Mouse (Mus musculus): ENCODE results near the gene Olfr1276. TPM values are rescaled to one million over a fixed set of nuclear protein-coding genes. Genes with fewer than 3 reads are reported as not detected.

Gene Olfr1276
- polyA plus RNA-seq (2011; ENCODE audit: insufficient read depth, insufficient read length, low replicate concordance, missing spikeins): not detected in 2 replicates

- TF ChIP-seq POLR2A (IDR thresholded peaks at IDR 0.05; ENCODE audit: borderline replicate concordance, control insufficient read depth, low read depth, low read length) (no peak), CTCF (IDR thresholded peaks at IDR 0.05; ENCODE audit: control insufficient read depth, insufficient read depth, low read length) (no peak)
- Histone ChIP-seq H3K4me3 (replicated peaks; ENCODE audit: control insufficient read depth, low read depth, low read length) (no peak within 1 kb of the TSS), H3K27ac (ENCODE audit: control insufficient read depth, insufficient read depth, low read depth, low read length, poor library complexity) (no peak within 1 kb of the TSS), H3K4me1 (ENCODE audit: control insufficient read depth, insufficient read depth, low read length) (no peaks in the 10 kb centered on the region)
Measured at GRCm38 (mm10) chr2:111254216-111254615, at the start of gene Olfr1276. Olfr1276 (plus strand) TSS chr2:111254516.

GRCm38 (mm10) chr2:111229502-111229901, 24.8 kb upstream of the Olfr1276 start, which contains the start of gene 4930430A15Rik:
4930430A15Rik (minus strand) TSS chr2:111229602.
- TF ChIP-seq POLR2A (IDR thresholded peaks at IDR 0.05; ENCODE audit: borderline replicate concordance, control insufficient read depth, low read depth, low read length) (no peak), CTCF (IDR thresholded peaks at IDR 0.05; ENCODE audit: control insufficient read depth, insufficient read depth, low read length) (no peak)
- no peaks in the 10 kb centered on the region for H3K4me1 ChIP-seq (ENCODE audit: control insufficient read depth, insufficient read depth, low read length)
- H3K27ac ChIP-seq (ENCODE audit: control insufficient read depth, insufficient read depth, low read depth, low read length, poor library complexity): no peak within 1 kb of the TSS
- 77% methylated on average over 6 of the region's 6 CpGs for WGBS
- no peak within 1 kb of the TSS for H3K4me3 ChIP-seq (replicated peaks; ENCODE audit: control insufficient read depth, low read depth, low read length)

GRCm38 (mm10) chr2:111235186-111235585, 19.1 kb upstream of the Olfr1276 start, which contains the start of gene Olfr1275:
Olfr1275 (minus strand) TSS chr2:111235286.
- Histone ChIP-seq H3K4me1 (ENCODE audit: control insufficient read depth, insufficient read depth, low read length) (no peaks in the 10 kb centered on the region), H3K4me3 (replicated peaks; ENCODE audit: control insufficient read depth, low read depth, low read length) (no peak within 1 kb of the TSS), H3K27ac (ENCODE audit: control insufficient read depth, insufficient read depth, low read depth, low read length, poor library complexity) (no peak within 1 kb of the TSS)
- TF ChIP-seq POLR2A (IDR thresholded peaks at IDR 0.05; ENCODE audit: borderline replicate concordance, control insufficient read depth, low read depth, low read length) (no peak), CTCF (IDR thresholded peaks at IDR 0.05; ENCODE audit: control insufficient read depth, insufficient read depth, low read length) (no peak)
- 57% methylated on average over 1 of the region's 1 CpGs for WGBS

GRCm38 (mm10) chr2:111274006-111274405, 19.7 kb downstream of the Olfr1276 start, which contains the start of gene Olfr1277:
Olfr1277 (minus strand) TSS chr2:111274106.
- 67% methylated on average over 2 of the region's 2 CpGs for WGBS
- no peaks in the 10 kb centered on the region for H3K4me1 ChIP-seq (ENCODE audit: control insufficient read depth, insufficient read depth, low read length)
- H3K4me3 ChIP-seq (replicated peaks; ENCODE audit: control insufficient read depth, low read depth, low read length): no peak within 1 kb of the TSS
- no peak within 1 kb of the TSS for H3K27ac ChIP-seq (ENCODE audit: control insufficient read depth, insufficient read depth, low read depth, low read length, poor library complexity)
- no peak for TF ChIP-seq CTCF (IDR thresholded peaks at IDR 0.05; ENCODE audit: control insufficient read depth, insufficient read depth, low read length)
- TF ChIP-seq POLR2A (IDR thresholded peaks at IDR 0.05; ENCODE audit: borderline replicate concordance, control insufficient read depth, low read depth, low read length): no peak

GRCm38 (mm10) chr2:111289836-111290235, 35.5 kb downstream of the Olfr1276 start, which contains the start of gene Olfr1278:
Olfr1278 (plus strand) TSS chr2:111290136.
- Histone ChIP-seq H3K4me1 (ENCODE audit: control insufficient read depth, insufficient read depth, low read length) (no peaks in the 10 kb centered on the region), H3K27ac (ENCODE audit: control insufficient read depth, insufficient read depth, low read depth, low read length, poor library complexity) (no peak within 1 kb of the TSS), H3K4me3 (replicated peaks; ENCODE audit: control insufficient read depth, low read depth, low read length) (no peak within 1 kb of the TSS)
- TF ChIP-seq POLR2A (IDR thresholded peaks at IDR 0.05; ENCODE audit: borderline replicate concordance, control insufficient read depth, low read depth, low read length): no peak
- TF ChIP-seq CTCF (IDR thresholded peaks at IDR 0.05; ENCODE audit: control insufficient read depth, insufficient read depth, low read length): no peak

GRCm38 (mm10) chr2:111298541-111298940, 44.2 kb downstream of the Olfr1276 start:
- Histone ChIP-seq H3K4me3 (replicated peaks; ENCODE audit: control insufficient read depth, low read depth, low read length) (no peak overlapping the region), H3K27ac (ENCODE audit: control insufficient read depth, insufficient read depth, low read depth, low read length, poor library complexity) (no peak overlapping the region), H3K4me1 (ENCODE audit: control insufficient read depth, insufficient read depth, low read length) (no peaks in the 10 kb centered on the region)
- TF ChIP-seq CTCF (IDR thresholded peaks at IDR 0.05; ENCODE audit: control insufficient read depth, insufficient read depth, low read length): no peak
- no peak for TF ChIP-seq POLR2A (IDR thresholded peaks at IDR 0.05; ENCODE audit: borderline replicate concordance, control insufficient read depth, low read depth, low read length)

GRCm38 (mm10) chr2:111300374-111300773, 46.1 kb downstream of the Olfr1276 start, which contains the start of gene Olfr1279:
Olfr1279 (plus strand) TSS chr2:111300635.
- H3K4me1 ChIP-seq (ENCODE audit: control insufficient read depth, insufficient read depth, low read length): no peaks in the 10 kb centered on the region
- H3K27ac ChIP-seq (ENCODE audit: control insufficient read depth, insufficient read depth, low read depth, low read length, poor library complexity): no peak within 1 kb of the TSS
- no peak within 1 kb of the TSS for H3K4me3 ChIP-seq (replicated peaks; ENCODE audit: control insufficient read depth, low read depth, low read length)
- no peak for TF ChIP-seq POLR2A (IDR thresholded peaks at IDR 0.05; ENCODE audit: borderline replicate concordance, control insufficient read depth, low read depth, low read length)
- no peak for TF ChIP-seq CTCF (IDR thresholded peaks at IDR 0.05; ENCODE audit: control insufficient read depth, insufficient read depth, low read length)

Other genes with a start within 250 kb of the Olfr1276 start
- gene Gm13941, start 148.5 kb upstream of the Olfr1276 start, polyA plus RNA-seq (2011; ENCODE audit: insufficient read depth, insufficient read length, low replicate concordance, missing spikeins): not detected in 2 replicates
- not detected in 2 replicates for gene Gm15130, start 101.6 kb upstream of the Olfr1276 start, polyA plus RNA-seq (2011; ENCODE audit: insufficient read depth, insufficient read length, low replicate concordance, missing spikeins)
- gene 4930430A15Rik, start 24.9 kb upstream of the Olfr1276 start, polyA plus RNA-seq (2011; ENCODE audit: insufficient read depth, insufficient read length, low replicate concordance, missing spikeins): not detected in 2 replicates
- not detected in 2 replicates for gene Olfr1275, start 19.2 kb upstream of the Olfr1276 start, polyA plus RNA-seq (2011; ENCODE audit: insufficient read depth, insufficient read length, low replicate concordance, missing spikeins)
- gene Olfr1277, start 19.6 kb downstream of the Olfr1276 start, polyA plus RNA-seq (2011; ENCODE audit: insufficient read depth, insufficient read length, low replicate concordance, missing spikeins): not detected in 2 replicates
- gene Olfr1278, start 35.6 kb downstream of the Olfr1276 start, polyA plus RNA-seq (2011; ENCODE audit: insufficient read depth, insufficient read length, low replicate concordance, missing spikeins): not detected in 2 replicates
- gene Olfr1279, start 46.1 kb downstream of the Olfr1276 start, polyA plus RNA-seq (2011; ENCODE audit: insufficient read depth, insufficient read length, low replicate concordance, missing spikeins): not detected in 2 replicates
- gene Olfr1280, start 59.5 kb downstream of the Olfr1276 start, polyA plus RNA-seq (2011; ENCODE audit: insufficient read depth, insufficient read length, low replicate concordance, missing spikeins): not detected in 2 replicates
- gene Olfr1281, start 72.0 kb downstream of the Olfr1276 start, polyA plus RNA-seq (2011; ENCODE audit: insufficient read depth, insufficient read length, low replicate concordance, missing spikeins): not detected in 2 replicates
- gene Olfr1282, start 81.6 kb downstream of the Olfr1276 start, polyA plus RNA-seq (2011; ENCODE audit: insufficient read depth, insufficient read length, low replicate concordance, missing spikeins): not detected in 2 replicates
- not detected in 2 replicates for gene Olfr1283, start 112.3 kb downstream of the Olfr1276 start, polyA plus RNA-seq (2011; ENCODE audit: insufficient read depth, insufficient read length, low replicate concordance, missing spikeins)
- gene Olfr1284, start 121.0 kb downstream of the Olfr1276 start, polyA plus RNA-seq (2011; ENCODE audit: insufficient read depth, insufficient read length, low replicate concordance, missing spikeins): not detected in 2 replicates
- not detected in 2 replicates for gene Olfr1286, start 168.6 kb downstream of the Olfr1276 start, polyA plus RNA-seq (2011; ENCODE audit: insufficient read depth, insufficient read length, low replicate concordance, missing spikeins)
- not detected in 2 replicates for gene Olfr1287, start 194.6 kb downstream of the Olfr1276 start, polyA plus RNA-seq (2011; ENCODE audit: insufficient read depth, insufficient read length, low replicate concordance, missing spikeins)
- gene Olfr1288, start 219.6 kb downstream of the Olfr1276 start, polyA plus RNA-seq (2011; ENCODE audit: insufficient read depth, insufficient read length, low replicate concordance, missing spikeins): not detected in 2 replicates
- gene Olfr1289, start 226.3 kb downstream of the Olfr1276 start, polyA plus RNA-seq (2011; ENCODE audit: insufficient read depth, insufficient read length, low replicate concordance, missing spikeins): not detected in 2 replicates
- not detected in 2 replicates for gene Olfr1290, start 239.3 kb downstream of the Olfr1276 start, polyA plus RNA-seq (2011; ENCODE audit: insufficient read depth, insufficient read length, low replicate concordance, missing spikeins)
- not detected in 2 replicates for gene Olfr1291-ps1, start 242.7 kb downstream of the Olfr1276 start, polyA plus RNA-seq (2011; ENCODE audit: insufficient read depth, insufficient read length, low replicate concordance, missing spikeins)

Measured in bone marrow, adult 2 months (tissue).